In genomic region chr3:28263002-28263947, GRCm38 (mm10) we compare ENCODE assay signal across 8 mouse cellular contexts. TPM values are rescaled to one million over a fixed set of nuclear protein-coding genes. Genes with fewer than 3 reads are reported as not detected.
A peak's percentile ranks its signal among the peaks of the same experiment; 100 is the strongest.
DNase-seq lines count a peak whose midpoint lies in the region; ATAC-seq and TF ChIP-seq lines count a peak whose summit lies in the region.

Gene Tnik, plus strand, starts transcription at chr3:28263214.

- TF ChIP-seq CTCF in ES-Bruce4 (IDR thresholded peaks at IDR 0.05; ENCODE audit: low read depth, low read length) = no peak

- TF ChIP-seq EP300 in ES-Bruce4 (IDR thresholded peaks at IDR 0.05; ENCODE audit: insufficient read depth, low read depth, low read length) = no peak

- peaks cover 11% of the 10 kb centered on the region; the same call in 1 of the 2 replicates for H3K27me3 ChIP-seq in ES-Bruce4 (ENCODE audit: control insufficient read depth, insufficient read depth, low read length, poor library complexity, severe bottlenecking)
- H3K27me3 ChIP-seq in forebrain, embryonic 14.5 days (replicated peaks; ENCODE audit: control insufficient read depth, insufficient read depth, low read length) = 0 out of 2 replicates have a peak, but pooled peaks cover 2% of the 10 kb centered on the region
- H3K27me3 ChIP-seq in neural tube, embryonic 15.5 days (replicated peaks) = no peaks in the 10 kb centered on the region

- WGBS in forebrain, embryonic 14.5 days = 0% methylated on average over 58 of the region's 59 CpGs
- under 1% methylated on average over 59 of the region's 59 CpGs for WGBS in neural tube, embryonic 15.5 days

- peaks cover 2% of the 10 kb centered on the region for H3K4me1 ChIP-seq in ES-Bruce4 (ENCODE audit: control insufficient read depth, insufficient read depth, low read length)
- peaks cover 23% of the 10 kb centered on the region for H3K4me1 ChIP-seq in forebrain, embryonic 14.5 days (ENCODE audit: control insufficient read depth, insufficient read depth, low read length)
- peaks cover 33% of the 10 kb centered on the region for H3K4me1 ChIP-seq in neural tube, embryonic 15.5 days

- DNase-seq in c-Kit-positive CD71-positive TER-119-negative erythroid progenitor cells, embryonic 14.5 days (ENCODE audit: low read depth) = peak; percentile 56
- DNase-seq in forebrain, embryonic 14.5 days (ENCODE audit: low spot score) = peak; percentile 93
- DNase-seq in heart, postnatal 10 days = peak; percentile 80 to 81
- DNase-seq in layer of hippocampus, adult 18-20 months (ENCODE audit: low spot score in 2 of 2) = peak; percentile 85 to 96
- DNase-seq in lung, adult 18-20 months = peak; percentile 76 to 81
- DNase-seq in testis, postnatal 14 days (ENCODE audit: low spot score) = peak; percentile 82

- peak within 1 kb of the TSS; percentile 98 for H3K4me3 ChIP-seq in ES-Bruce4 (ENCODE audit: low read depth, low read length)
- peak within 1 kb of the TSS; percentile 79 for H3K4me3 ChIP-seq in forebrain, embryonic 14.5 days (ENCODE audit: low read depth, low read length)
- H3K4me3 ChIP-seq in neural tube, embryonic 15.5 days (replicated peaks) = peak within 1 kb of the TSS; percentile 58

- peak within 1 kb of the TSS; percentile 71 for H3K9ac ChIP-seq in ES-Bruce4 (ENCODE audit: low read depth, poor library complexity, severe bottlenecking)
- H3K9ac ChIP-seq in forebrain, embryonic 14.5 days (ENCODE audit: low read length) = peak within 1 kb of the TSS; percentile 92
- H3K9ac ChIP-seq in neural tube, embryonic 15.5 days (replicated peaks) = peak within 1 kb of the TSS; percentile 93

- TF ChIP-seq POLR2A in ES-Bruce4 (IDR thresholded peaks at IDR 0.05; ENCODE audit: insufficient read depth, low read length) = no peak

- ATAC-seq in forebrain, embryonic 14.5 days = peak; percentile 90
- peak; percentile 92 for ATAC-seq in neural tube, embryonic 15.5 days (ENCODE audit: low FRiP score)

- no peak within 1 kb of the TSS for H3K27ac ChIP-seq in ES-Bruce4 (ENCODE audit: insufficient read depth, low read length)
- H3K27ac ChIP-seq in forebrain, embryonic 14.5 days (ENCODE audit: low read depth, low read length) = peak within 1 kb of the TSS; percentile 93
- peak within 1 kb of the TSS; percentile 93 for H3K27ac ChIP-seq in neural tube, embryonic 15.5 days (replicated peaks)

- no peaks in the 10 kb centered on the region for H3K9me3 ChIP-seq in ES-Bruce4 (replicated peaks; ENCODE audit: control insufficient read depth, insufficient read depth, low read length, poor library complexity, severe bottlenecking)
- no peaks in the 10 kb centered on the region for H3K9me3 ChIP-seq in forebrain, embryonic 14.5 days (replicated peaks; ENCODE audit: control insufficient read depth, low read length)
- H3K9me3 ChIP-seq in neural tube, embryonic 15.5 days (replicated peaks) = no peaks in the 10 kb centered on the region

- H3K4me2 ChIP-seq in forebrain, embryonic 14.5 days (ENCODE audit: low read length) = peak within 1 kb of the TSS; percentile 67
- peak within 1 kb of the TSS; percentile 87 for H3K4me2 ChIP-seq in neural tube, embryonic 15.5 days

- intact Hi-C loops in heart, postnatal 10 days (cut with DNase I) = loop anchor here (5.0 kb wide), 3 partner anchors 96 to 289 kb away; no protein-coding TSS in a partner anchor

- H3K36me3 ChIP-seq in ES-Bruce4 (ENCODE audit: control insufficient read depth, insufficient read depth, low read length, poor library complexity, severe bottlenecking) = no peaks in the 10 kb centered on the region
- no peaks in the 10 kb centered on the region for H3K36me3 ChIP-seq in forebrain, embryonic 14.5 days (ENCODE audit: control insufficient read depth, insufficient read depth, low read length)
- H3K36me3 ChIP-seq in neural tube, embryonic 15.5 days = no peaks in the 10 kb centered on the region

RNA-seq across cellular contexts. Expression of gene Tnik, which starts in this region (rescaled TPM):
- polyA plus RNA-seq in ES-Bruce4 (2011; ENCODE audit: insufficient read depth, insufficient read length, low read depth, missing spikeins) = 2.0 and 2.3 TPM in 2 replicates
- polyA plus RNA-seq in forebrain, embryonic 14.5 days (2014; fragmentation: Nextera tagmentation; extraction: Ambion mirVana) = 55.7 and 83.6 TPM in 2 replicates
- 10 to 100 TPM; 27.5 to 36.7 TPM for total RNA-seq in heart, postnatal 10 days (2021)
- total RNA-seq in layer of hippocampus, adult 18-20 months (2021) = 100 to 1,000 TPM; 169 to 172 TPM
- 52.8 and 67.3 TPM in 2 replicates for polyA plus RNA-seq in neural tube, embryonic 15.5 days (2015; fragmentation: Nextera tagmentation; extraction: Ambion mirVana)

Comparison
In these comparisons a context has a peak if more than half of its experiments do, and no peak if none do; other contexts are left out.
1. RNA of gene Tnik (total RNA-seq): 169 to 172 TPM in layer of hippocampus, adult 18-20 months; 27.5 to 36.7 TPM in heart, postnatal 10 days; every median in the first group is over 4 times any median in the second.
2. RNA of gene Tnik (polyA plus RNA-seq): 52.8 to 67.3 TPM in neural tube, embryonic 15.5 days and 55.7 to 83.6 TPM in forebrain, embryonic 14.5 days; 2.0 to 2.3 TPM in ES-Bruce4; every median in the first group is over 10 times any median in the second.
3. Peak in every context shown above with its lines, with median percentiles within 50 percentile points of each other: H3K4me3 ChIP-seq, H3K9ac ChIP-seq and DNase-seq.